Mouse (Mus musculus): ENCODE measurements at regions not wholly inside any gene's neighbourhood (a gene's known extent, or its start where the extent isn't known, plus 50 kb on each side); places are given as distances from the start of the nearest gene placed in this dataset.

DNA sequence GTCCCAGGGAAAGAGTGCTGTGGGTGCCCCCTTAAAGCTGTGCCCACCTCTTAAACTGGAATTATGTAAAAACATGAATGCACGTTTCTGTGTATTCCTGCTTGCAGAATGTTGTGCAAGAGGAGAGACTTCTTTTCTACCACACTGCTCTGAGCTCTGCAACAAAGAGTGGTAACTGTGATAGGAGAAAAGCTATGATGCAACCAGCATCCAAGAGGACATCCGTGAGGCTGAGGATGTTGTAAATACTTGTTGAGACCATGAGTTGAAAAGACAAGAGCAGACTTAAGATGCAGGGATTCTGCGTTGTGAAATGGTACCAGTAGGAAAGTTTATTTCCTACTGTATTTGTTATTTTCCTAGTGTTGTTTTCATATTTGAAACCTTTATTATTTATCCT lies 56.0 kb upstream of the Arhgap11a start:
- no peaks in the 10 kb centered on the region for H3K9me3 ChIP-seq
- no peaks in the 10 kb centered on the region for H3K27me3 ChIP-seq
- no peak overlapping the region for H3K4me2 ChIP-seq (replicated peaks)
- peaks cover 11% of the 10 kb centered on the region for H3K4me1 ChIP-seq (replicated peaks)
- H3K4me3 ChIP-seq (replicated peaks): no peak overlapping the region
- no peak for ATAC-seq
- H3K9ac ChIP-seq (replicated peaks): no peak overlapping the region
- no peaks in the 10 kb centered on the region for H3K36me3 ChIP-seq
- WGBS: 89% methylated on average over 3 of the region's 3 CpGs
- H3K27ac ChIP-seq: no peak overlapping the region

DNA sequence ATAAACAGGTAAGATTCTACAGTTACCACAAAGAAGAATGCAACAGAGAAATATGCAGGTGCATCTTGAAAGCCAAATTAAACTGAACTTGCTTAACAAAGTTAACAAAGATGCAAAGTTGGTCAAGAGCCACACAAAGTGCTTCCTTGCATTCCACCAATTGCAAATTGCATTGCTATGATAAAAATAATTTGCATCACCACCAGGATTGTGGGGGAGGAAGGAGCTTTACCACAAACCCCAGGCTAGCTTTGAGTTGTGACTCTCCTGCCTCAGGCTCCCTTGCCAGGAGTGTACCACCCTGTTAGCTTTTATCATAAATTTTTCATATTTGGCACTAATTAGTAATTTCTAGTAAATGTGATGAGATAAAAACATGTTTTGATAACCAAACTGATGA lies 55.4 kb upstream of the Arhgap11a start:
- H3K27ac ChIP-seq: no peak overlapping the region
- H3K4me3 ChIP-seq (replicated peaks): no peak overlapping the region
- no peak for ATAC-seq
- no peaks in the 10 kb centered on the region for H3K36me3 ChIP-seq
- no peak overlapping the region for H3K4me2 ChIP-seq (replicated peaks)
- H3K9me3 ChIP-seq: no peaks in the 10 kb centered on the region
- no peak overlapping the region for H3K9ac ChIP-seq (replicated peaks)
- H3K4me1 ChIP-seq (replicated peaks): peaks cover 8% of the 10 kb centered on the region
- no peaks in the 10 kb centered on the region for H3K27me3 ChIP-seq

DNA sequence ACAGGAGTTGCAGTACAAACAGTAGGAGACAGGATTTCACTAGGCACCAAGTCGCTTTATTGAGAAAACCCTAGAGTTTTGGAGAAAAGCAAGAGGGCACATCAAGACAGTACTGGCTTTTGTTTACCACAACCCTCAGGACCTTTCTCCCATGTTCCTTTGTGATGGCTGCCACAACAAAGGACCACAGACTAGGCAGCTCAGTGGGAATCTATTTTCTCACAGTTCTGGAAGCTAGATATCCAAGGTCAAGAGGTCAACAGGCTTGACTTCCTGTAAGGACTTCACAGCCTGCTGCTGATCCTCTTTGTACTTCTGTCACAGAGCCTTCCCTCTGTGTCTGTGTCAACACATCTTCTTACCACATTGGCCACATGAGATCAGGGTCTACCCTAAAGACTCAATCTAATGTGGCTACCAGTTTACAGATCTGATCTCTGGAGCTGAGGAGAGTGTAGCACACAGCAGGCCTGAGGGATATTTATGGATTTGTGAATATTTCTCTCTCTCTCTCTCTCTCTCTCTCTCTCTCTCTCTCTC lies 54.6 kb upstream of the Arhgap11a start:
- 12% methylated on average over 1 of the region's 1 CpGs for WGBS
- Histone ChIP-seq H3K36me3 (no peaks in the 10 kb centered on the region), H3K9ac (replicated peaks) (no peak overlapping the region), H3K27me3 (no peaks in the 10 kb centered on the region), H3K4me2 (replicated peaks) (no peak overlapping the region), H3K4me3 (replicated peaks) (no peak overlapping the region), H3K27ac (no peak overlapping the region), H3K4me1 (replicated peaks) (peaks cover 8% of the 10 kb centered on the region), H3K9me3 (no peaks in the 10 kb centered on the region)
- 0 out of 2 replicates have a peak, but pooled peaks have one; percentile 17 for ATAC-seq

DNA sequence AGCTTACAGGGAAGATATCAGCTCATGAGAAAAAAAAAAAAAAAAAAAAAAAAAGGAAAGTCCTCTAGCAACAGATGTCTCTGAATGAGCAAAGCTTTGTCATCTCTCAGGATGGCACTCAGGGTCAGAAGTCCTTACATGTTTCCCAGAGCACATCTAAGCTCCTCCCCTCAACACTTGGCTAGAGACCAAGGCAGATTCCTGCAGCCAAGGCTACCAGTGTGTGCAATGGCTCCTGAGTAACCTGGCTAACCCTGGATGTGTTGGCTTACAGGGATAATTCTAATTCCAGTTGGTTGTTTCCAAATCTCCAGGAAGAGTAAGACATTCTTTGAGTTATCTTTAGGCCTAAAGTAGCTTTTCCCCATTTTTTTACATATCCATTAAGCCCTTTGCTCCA lies 53.9 kb upstream of the Arhgap11a start:
- no peaks in the 10 kb centered on the region for H3K27me3 ChIP-seq
- H3K9ac ChIP-seq (replicated peaks): no peak overlapping the region
- no peak for ATAC-seq
- H3K36me3 ChIP-seq: no peaks in the 10 kb centered on the region
- no peak overlapping the region for H3K27ac ChIP-seq
- no peak overlapping the region for H3K4me2 ChIP-seq (replicated peaks)
- no peak overlapping the region for H3K4me3 ChIP-seq (replicated peaks)
- H3K9me3 ChIP-seq: no peaks in the 10 kb centered on the region
- peaks cover 8% of the 10 kb centered on the region for H3K4me1 ChIP-seq (replicated peaks)

DNA sequence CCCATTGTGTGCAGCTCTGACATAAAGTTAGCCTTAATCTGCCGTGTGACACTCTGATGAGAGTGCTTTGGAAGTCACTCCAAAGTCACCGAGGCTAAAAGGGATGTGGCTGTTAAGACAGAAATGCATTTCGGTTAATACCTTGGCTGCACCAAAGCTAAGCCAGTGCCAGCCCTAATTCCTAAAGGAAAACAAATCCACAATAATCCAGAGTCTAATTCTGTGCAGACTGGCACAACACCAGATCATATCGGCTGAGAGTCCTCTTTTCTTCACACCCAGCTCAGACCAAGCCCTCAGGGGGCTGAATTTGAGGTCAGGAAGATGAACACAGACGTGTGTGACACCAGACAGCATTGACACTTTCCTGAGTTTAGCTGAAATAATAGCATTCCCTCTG lies 52.0 kb upstream of the Arhgap11a start:
- Histone ChIP-seq H3K4me1 (replicated peaks) (peaks cover 8% of the 10 kb centered on the region), H3K36me3 (no peaks in the 10 kb centered on the region), H3K9me3 (no peaks in the 10 kb centered on the region), H3K4me3 (replicated peaks) (no peak overlapping the region), H3K9ac (replicated peaks) (no peak overlapping the region), H3K4me2 (replicated peaks) (no peak overlapping the region), H3K27me3 (no peaks in the 10 kb centered on the region), H3K27ac (peak overlapping the region; percentile 40)
- no peak for ATAC-seq
- 25% methylated on average over 5 of the region's 5 CpGs for WGBS

DNA sequence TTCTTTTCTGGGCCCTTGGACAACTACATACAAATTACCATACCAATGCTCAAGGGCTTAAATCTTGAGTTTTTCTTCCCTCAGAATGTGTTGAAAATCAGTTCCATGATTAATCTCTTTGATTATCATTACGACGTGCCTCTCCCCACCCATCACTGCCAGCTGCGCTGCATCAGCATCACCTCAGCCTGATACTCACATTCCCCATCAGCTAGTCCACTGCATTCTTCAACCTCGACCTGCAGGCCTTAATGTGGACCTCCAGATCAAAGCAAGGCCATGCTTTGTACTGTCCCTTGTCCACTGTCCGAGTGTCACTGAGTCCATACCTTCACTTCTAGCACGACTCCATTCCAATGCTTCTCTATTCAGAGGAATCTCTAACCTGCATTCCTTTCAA lies 50.3 kb upstream of the Arhgap11a start:
- Histone ChIP-seq H3K9ac (replicated peaks) (no peak overlapping the region), H3K4me2 (replicated peaks) (no peak overlapping the region), H3K4me1 (replicated peaks) (peaks cover 8% of the 10 kb centered on the region), H3K27ac (no peak overlapping the region), H3K9me3 (no peaks in the 10 kb centered on the region), H3K4me3 (replicated peaks) (no peak overlapping the region), H3K36me3 (no peaks in the 10 kb centered on the region), H3K27me3 (no peaks in the 10 kb centered on the region)
- WGBS: 82% methylated on average over 6 of the region's 6 CpGs
- no peak for ATAC-seq
